Mouse (Mus musculus): ENCODE data around the gene Crocc. TPM values are rescaled to one million over a fixed set of nuclear protein-coding genes. Genes with fewer than 3 reads are reported as not detected.

Crocc gene
- polyA plus RNA-seq, 1 experiment from 2014 or later = 4.8 TPM

- H3K9me3 ChIP-seq (ENCODE audit: control insufficient read depth, low read length) = no peaks in the 10 kb centered on the region
- no peak overlapping the region for H3K9ac ChIP-seq (replicated peaks; ENCODE audit: low read depth, low read length)
- peaks cover 22% of the 10 kb centered on the region for H3K36me3 ChIP-seq (ENCODE audit: control insufficient read depth, insufficient read depth, low read length)
- H3K4me1 ChIP-seq (ENCODE audit: control insufficient read depth, insufficient read depth, low read length) = peaks cover 16% of the 10 kb centered on the region
- H3K27ac ChIP-seq (ENCODE audit: low read depth, low read length) = no peak overlapping the region
- WGBS = 82% methylated on average over 29 of the region's 29 CpGs
- no peaks in the 10 kb centered on the region for H3K27me3 ChIP-seq (ENCODE audit: control insufficient read depth, insufficient read depth, low read length)
- no peak overlapping the region for H3K4me3 ChIP-seq (ENCODE audit: low read depth, low read length)
- ATAC-seq (ENCODE audit: low read depth) = no peak
- no peak overlapping the region for H3K4me2 ChIP-seq (ENCODE audit: low read depth, low read length)
Observed at GRCm38 (mm10) chr4:141017657-141018436, 42.5 kb downstream of the Crocc start.

- Histone ChIP-seq H3K9ac (replicated peaks; ENCODE audit: low read depth, low read length) (no peak overlapping the region), H3K36me3 (ENCODE audit: control insufficient read depth, insufficient read depth, low read length) (peaks cover 22% of the 10 kb centered on the region), H3K27ac (ENCODE audit: low read depth, low read length) (no peak overlapping the region), H3K4me2 (ENCODE audit: low read depth, low read length) (no peak overlapping the region), H3K27me3 (ENCODE audit: control insufficient read depth, insufficient read depth, low read length) (no peaks in the 10 kb centered on the region), H3K4me1 (ENCODE audit: control insufficient read depth, insufficient read depth, low read length) (peaks cover 28% of the 10 kb centered on the region), H3K4me3 (ENCODE audit: low read depth, low read length) (no peak overlapping the region), H3K9me3 (ENCODE audit: control insufficient read depth, low read length) (no peaks in the 10 kb centered on the region)
- no peak for ATAC-seq (ENCODE audit: low read depth)
- 89% methylated on average over 9 of the region's 9 CpGs for WGBS
Observed at GRCm38 (mm10) chr4:141016311-141016710, 44.0 kb downstream of the Crocc start.

- 83% methylated on average over 7 of the region's 7 CpGs for WGBS
- H3K4me2 ChIP-seq (ENCODE audit: low read depth, low read length) = no peak overlapping the region
- H3K4me1 ChIP-seq (ENCODE audit: control insufficient read depth, insufficient read depth, low read length) = peaks cover 20% of the 10 kb centered on the region
- ATAC-seq (ENCODE audit: low read depth) = no peak
- no peaks in the 10 kb centered on the region for H3K9me3 ChIP-seq (ENCODE audit: control insufficient read depth, low read length)
- no peaks in the 10 kb centered on the region for H3K27me3 ChIP-seq (ENCODE audit: control insufficient read depth, insufficient read depth, low read length)
- H3K4me3 ChIP-seq (ENCODE audit: low read depth, low read length) = no peak overlapping the region
- peaks cover 22% of the 10 kb centered on the region for H3K36me3 ChIP-seq (ENCODE audit: control insufficient read depth, insufficient read depth, low read length)
- no peak overlapping the region for H3K27ac ChIP-seq (ENCODE audit: low read depth, low read length)
- no peak overlapping the region for H3K9ac ChIP-seq (replicated peaks; ENCODE audit: low read depth, low read length)
Observed at GRCm38 (mm10) chr4:141015356-141015755, 45.0 kb downstream of the Crocc start.

DNA sequence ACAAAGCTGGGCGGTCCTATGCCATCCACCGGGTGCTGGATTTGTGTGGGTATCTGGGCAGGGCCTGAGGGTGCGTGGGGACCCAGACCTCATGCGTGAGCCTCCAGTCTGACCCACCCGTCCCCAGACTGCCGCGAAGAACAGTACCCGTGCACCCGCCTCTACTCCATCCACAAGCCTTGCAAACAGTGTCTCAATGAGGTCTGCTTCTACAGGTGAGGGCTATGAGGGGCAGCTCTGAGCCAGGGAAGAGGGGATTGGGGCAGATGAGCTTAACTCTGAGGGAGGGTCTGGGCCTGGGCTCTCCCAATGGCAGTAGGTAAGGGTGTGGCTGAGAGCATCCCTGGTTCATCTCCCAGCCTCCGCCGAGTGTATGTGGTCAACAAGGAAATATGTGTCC, 45.5 kb downstream of the Crocc start:
- H3K36me3 ChIP-seq (ENCODE audit: control insufficient read depth, insufficient read depth, low read length) = peaks cover 22% of the 10 kb centered on the region
- H3K27me3 ChIP-seq (ENCODE audit: control insufficient read depth, insufficient read depth, low read length) = no peaks in the 10 kb centered on the region
- H3K4me2 ChIP-seq (ENCODE audit: low read depth, low read length) = no peak overlapping the region
- H3K9me3 ChIP-seq (ENCODE audit: control insufficient read depth, low read length) = no peaks in the 10 kb centered on the region
- WGBS = 97% methylated on average over 11 of the region's 11 CpGs
- H3K4me1 ChIP-seq (ENCODE audit: control insufficient read depth, insufficient read depth, low read length) = peaks cover 20% of the 10 kb centered on the region
- ATAC-seq (ENCODE audit: low read depth) = no peak
- no peak overlapping the region for H3K9ac ChIP-seq (replicated peaks; ENCODE audit: low read depth, low read length)
- no peak overlapping the region for H3K4me3 ChIP-seq (ENCODE audit: low read depth, low read length)
- no peak overlapping the region for H3K27ac ChIP-seq (ENCODE audit: low read depth, low read length)

- peaks cover 20% of the 10 kb centered on the region for H3K4me1 ChIP-seq (ENCODE audit: control insufficient read depth, insufficient read depth, low read length)
- no peak for ATAC-seq (ENCODE audit: low read depth)
- no peak overlapping the region for H3K4me3 ChIP-seq (ENCODE audit: low read depth, low read length)
- H3K36me3 ChIP-seq (ENCODE audit: control insufficient read depth, insufficient read depth, low read length) = peaks cover 22% of the 10 kb centered on the region
- WGBS = 81% methylated on average over 8 of the region's 8 CpGs
- no peaks in the 10 kb centered on the region for H3K27me3 ChIP-seq (ENCODE audit: control insufficient read depth, insufficient read depth, low read length)
- no peaks in the 10 kb centered on the region for H3K9me3 ChIP-seq (ENCODE audit: control insufficient read depth, low read length)
- H3K9ac ChIP-seq (replicated peaks; ENCODE audit: low read depth, low read length) = no peak overlapping the region
- H3K27ac ChIP-seq (ENCODE audit: low read depth, low read length) = no peak overlapping the region
- no peak overlapping the region for H3K4me2 ChIP-seq (ENCODE audit: low read depth, low read length)
Observed at GRCm38 (mm10) chr4:141014114-141014513, 46.2 kb downstream of the Crocc start.

DNA sequence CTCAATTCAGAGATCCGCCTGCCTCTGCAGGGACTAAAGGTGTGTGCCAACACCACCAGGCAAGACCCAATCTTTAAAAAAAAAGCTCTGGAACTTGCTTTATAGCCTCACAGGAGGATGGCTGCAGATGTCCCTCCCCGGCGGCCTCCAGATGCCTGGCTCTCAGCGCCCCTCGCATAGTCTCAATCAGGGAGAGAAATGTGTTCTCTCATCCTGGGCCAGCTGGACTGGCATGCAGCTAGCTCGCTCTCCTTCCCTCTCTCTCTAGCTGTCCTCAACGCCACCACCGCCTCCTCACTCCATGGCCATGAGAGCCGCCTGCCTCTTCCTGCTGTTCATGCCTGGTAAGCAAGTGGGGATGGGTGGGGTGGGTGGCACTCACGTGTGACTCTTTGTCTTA, 47.8 kb downstream of the Crocc start:
- Histone ChIP-seq H3K9me3 (ENCODE audit: control insufficient read depth, low read length) (no peaks in the 10 kb centered on the region), H3K9ac (replicated peaks; ENCODE audit: low read depth, low read length) (peak overlapping the region; percentile 76; the same call in 1 of the 2 replicates), H3K4me1 (ENCODE audit: control insufficient read depth, insufficient read depth, low read length) (peaks cover 20% of the 10 kb centered on the region), H3K4me3 (ENCODE audit: low read depth, low read length) (peak overlapping the region; percentile 11; the same call in 1 of the 2 replicates), H3K27ac (ENCODE audit: low read depth, low read length) (peak overlapping the region; percentile 22; the same call in 1 of the 2 replicates), H3K27me3 (ENCODE audit: control insufficient read depth, insufficient read depth, low read length) (no peaks in the 10 kb centered on the region), H3K36me3 (ENCODE audit: control insufficient read depth, insufficient read depth, low read length) (peaks cover 25% of the 10 kb centered on the region), H3K4me2 (ENCODE audit: low read depth, low read length) (peak overlapping the region; percentile 77; the same call in 1 of the 2 replicates)
- no peak for ATAC-seq (ENCODE audit: low read depth)
- 50% methylated on average over 10 of the region's 10 CpGs for WGBS

DNA sequence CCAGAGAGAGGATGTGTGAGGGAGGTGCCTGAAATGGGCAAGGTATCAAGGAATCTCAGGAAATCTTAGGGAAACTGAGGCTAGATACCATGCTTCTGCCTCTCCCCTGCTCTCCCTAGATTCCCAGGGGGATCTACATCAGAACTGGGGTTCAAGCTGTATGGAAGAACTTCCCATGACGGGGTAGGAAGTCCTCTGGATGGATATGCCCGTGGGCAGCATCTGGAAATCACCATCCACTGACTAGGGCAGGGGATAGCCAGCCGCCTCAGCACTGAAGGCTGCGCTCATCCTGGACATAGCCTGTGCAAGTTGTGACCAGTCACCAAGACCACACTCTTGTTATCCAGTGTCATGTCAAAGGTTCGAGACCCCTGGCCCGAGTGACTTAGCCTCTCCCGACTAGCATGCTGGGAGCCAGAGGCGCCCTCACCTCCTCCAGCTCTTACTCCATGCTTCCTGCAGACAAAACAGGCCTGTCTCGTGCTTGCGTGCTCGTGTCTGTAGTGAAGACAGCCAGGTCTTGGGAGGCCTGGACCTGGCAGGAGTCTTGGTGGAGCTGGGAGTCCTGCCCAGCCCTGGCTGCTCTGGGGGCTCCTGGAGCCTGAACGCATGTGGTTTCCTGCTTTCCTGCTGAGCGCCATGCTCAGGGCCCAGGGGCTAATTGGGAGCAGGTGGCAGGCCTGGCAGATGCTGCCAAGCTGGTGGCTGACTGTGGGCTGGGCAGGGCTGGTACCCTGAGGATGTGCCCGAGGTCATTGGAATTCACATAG, 48.6 kb downstream of the Crocc start:
- peaks cover 29% of the 10 kb centered on the region for H3K36me3 ChIP-seq (ENCODE audit: control insufficient read depth, insufficient read depth, low read length)
- WGBS = 48% methylated on average over 14 of the region's 14 CpGs
- ATAC-seq (ENCODE audit: low read depth) = 0 out of 2 replicates have a peak, but pooled peaks have one; percentile 5

GRCm38 (mm10) chr4:141010941-141011429, 49.4 kb downstream of the Crocc start:
- Histone ChIP-seq H3K4me2 (ENCODE audit: low read depth, low read length) (peak overlapping the region; percentile 77), H3K9ac (replicated peaks; ENCODE audit: low read depth, low read length) (peak overlapping the region; percentile 76), H3K9me3 (ENCODE audit: control insufficient read depth, low read length) (no peaks in the 10 kb centered on the region), H3K4me3 (ENCODE audit: low read depth, low read length) (peak overlapping the region; percentile 50), H3K27ac (ENCODE audit: low read depth, low read length) (peak overlapping the region; percentile 67), H3K27me3 (ENCODE audit: control insufficient read depth, insufficient read depth, low read length) (no peaks in the 10 kb centered on the region), H3K4me1 (ENCODE audit: control insufficient read depth, insufficient read depth, low read length) (peaks cover 20% of the 10 kb centered on the region), H3K36me3 (ENCODE audit: control insufficient read depth, insufficient read depth, low read length) (peaks cover 37% of the 10 kb centered on the region)
- WGBS = under 1% methylated on average over 17 of the region's 17 CpGs
- ATAC-seq (ENCODE audit: low read depth) = peak; percentile 60

More for the DNA sequence above, 48.6 kb downstream of the Crocc start:
- no peaks in the 10 kb centered on the region for H3K27me3 ChIP-seq (ENCODE audit: control insufficient read depth, insufficient read depth, low read length)
- peaks cover 20% of the 10 kb centered on the region for H3K4me1 ChIP-seq (ENCODE audit: control insufficient read depth, insufficient read depth, low read length)
- H3K9me3 ChIP-seq (ENCODE audit: control insufficient read depth, low read length) = no peaks in the 10 kb centered on the region
- H3K4me3 ChIP-seq (ENCODE audit: low read depth, low read length) = peak overlapping the region; percentile 50
- H3K9ac ChIP-seq (replicated peaks; ENCODE audit: low read depth, low read length) = peak overlapping the region; percentile 76
- peak overlapping the region; percentile 77 for H3K4me2 ChIP-seq (ENCODE audit: low read depth, low read length)
- peak overlapping the region; percentile 67 for H3K27ac ChIP-seq (ENCODE audit: low read depth, low read length)

Data from neural tube, embryonic 14.5 days (tissue).